Mouse (Mus musculus) embryonic fibroblast, embryonic 13.5 days (primary cell): ENCODE data around the gene Mgrn1.

Experiments
- CTCF ChIP-seq: IDR thresholded peaks from 2 replicates; pipeline ENCODE4 v1.5.1; 2011; ENCODE audit warnings: mild to moderate bottlenecking, control low read depth, low read length, moderate library complexity, borderline replicate concordance; ENCODE audit not compliant: insufficient read depth
- POLR2A ChIP-seq: IDR thresholded peaks from 2 replicates; pipeline ENCODE4 v1.6.1; 2011; ENCODE audit warnings: low read depth, mild to moderate bottlenecking, control low read depth, low read length, moderate library complexity

- TF ChIP-seq POLR2A (no peak), CTCF (no peak)
These were observed 8.3 kb downstream of the Mgrn1 start for GRCm38 (mm10) chr16:4894201-4894908.
